In genomic region chr9:114562031-114562918, GRCm38 (mm10) we compare ENCODE assay signal across 9 mouse cellular contexts. TPM values are rescaled to one million over a fixed set of nuclear protein-coding genes. Genes with fewer than 3 reads are reported as not detected.
DNase-seq lines count a peak whose midpoint lies in the region; ATAC-seq and TF ChIP-seq lines count a peak whose summit lies in the region.
"Had no signal": no experiment of that assay in that cellular context is flagged by ENCODE, and none has a peak within 500 bp of the region (broad histone marks: within the 10 kb centered on the region; RNA-seq: fewer than 3 reads in every experiment).

No protein-coding gene starts in this region.

- peak overlapping the region; percentile 56 for H3K4me3 ChIP-seq in megakaryocyte, embryonic 14.5 days (replicated peaks)
- peak overlapping the region; percentile 58 for H3K4me3 ChIP-seq in limb, embryonic 15.5 days
- peak overlapping the region; percentile 59; the same call in 1 of the 2 replicates for H3K4me3 ChIP-seq in small intestine, adult 2 months (ENCODE audit: low read depth, low read length)

- H3K27me3 ChIP-seq in megakaryocyte, embryonic 14.5 days (replicated peaks) = peaks cover 95% of the 10 kb centered on the region
- peaks cover 59% of the 10 kb centered on the region for H3K27me3 ChIP-seq in limb, embryonic 15.5 days
- H3K27me3 ChIP-seq in small intestine, adult 2 months (ENCODE audit: control insufficient read depth, insufficient read depth, low read length) = peaks cover 69% of the 10 kb centered on the region

- peaks cover 27% of the 10 kb centered on the region for H3K4me1 ChIP-seq in megakaryocyte, embryonic 14.5 days
- H3K4me1 ChIP-seq in limb, embryonic 15.5 days = peaks cover 44% of the 10 kb centered on the region
- H3K4me1 ChIP-seq in small intestine, adult 2 months (ENCODE audit: control insufficient read depth, insufficient read depth, insufficient read length, low read length) = peaks cover 9% of the 10 kb centered on the region; the same call in 1 of the 2 replicates

- WGBS in limb, embryonic 15.5 days = under 1% methylated on average over 87 of the region's 101 CpGs
- WGBS in small intestine, adult 2 months = 1% methylated on average over 101 of the region's 101 CpGs

- H3K9me3 ChIP-seq in megakaryocyte, embryonic 14.5 days = peaks cover 10% of the 10 kb centered on the region
- H3K9me3 ChIP-seq in limb, embryonic 15.5 days = no peaks in the 10 kb centered on the region

- no peaks in the 10 kb centered on the region for H3K36me3 ChIP-seq in megakaryocyte, embryonic 14.5 days (replicated peaks; ENCODE audit: low read length)
- no peaks in the 10 kb centered on the region for H3K36me3 ChIP-seq in limb, embryonic 15.5 days
- no peaks in the 10 kb centered on the region for H3K36me3 ChIP-seq in small intestine, adult 2 months (ENCODE audit: control insufficient read depth, insufficient read depth, low read length)

- peak; percentile 16 for DNase-seq in adrenal gland, postnatal 10 days
- no peak for DNase-seq in adrenal gland, postnatal 4 days (ENCODE audit: low spot score in 2 of 2)
- DNase-seq in gastrocnemius, postnatal 4 days (ENCODE audit: low spot score in 2 of 2) = no peak
- DNase-seq in gastrocnemius, adult 8-10 months (ENCODE audit: low spot score in 2 of 2) = no peak

- no peak for TF ChIP-seq POLR2A in small intestine, adult 2 months (IDR thresholded peaks at IDR 0.05; ENCODE audit: low read depth, low read length)

- no peak for TF ChIP-seq CTCF in small intestine, adult 2 months (IDR thresholded peaks at IDR 0.05; ENCODE audit: extremely low read depth, insufficient read length, insufficient replicate concordance, low read depth, low read length)

- no peak for ATAC-seq in megakaryocyte, adult 5-6 weeks (ENCODE audit: poor library complexity, severe bottlenecking)
- ATAC-seq in limb, embryonic 15.5 days (ENCODE audit: insufficient number of reproducible peaks, low FRiP score, low TSS enrichment, low read depth) = no peak

- H3K9ac ChIP-seq in limb, embryonic 15.5 days = 0 out of 2 replicates have a peak overlapping the region, but pooled peaks have one; percentile 23

- no peak overlapping the region for H3K27ac ChIP-seq in limb, embryonic 15.5 days
- no peak overlapping the region for H3K27ac ChIP-seq in small intestine, adult 2 months (ENCODE audit: insufficient read depth, low read depth, low read length)

- peak overlapping the region; percentile 97 for H3K4me2 ChIP-seq in limb, embryonic 15.5 days

RNA-seq across cellular contexts. Expression of gene Trim71, which starts 1.9 kb away (rescaled TPM):
- total RNA-seq in adrenal gland, postnatal 10 days (2021) = under 1 TPM in 1 of 2 experiments, not detected in 1; 0.09 TPM
- total RNA-seq in adrenal gland, postnatal 4 days (2021) = under 1 TPM in 1 of 2 experiments, not detected in 1; 0.36 TPM
- polyA plus RNA-seq in megakaryocyte, embryonic 14.5 days (2012; ENCODE audit: insufficient read depth, low replicate concordance) = 0.28 TPM in 1 of 2 replicates, not detected in the other
- not detected in 2 replicates for total RNA-seq in megakaryocyte, adult 5-6 weeks (2015)
- total RNA-seq in megakaryocyte, adult 5-6 weeks (2017) = not detected in 2 replicates
- 0.24 and 0.27 TPM in 2 replicates for polyA plus RNA-seq in limb, embryonic 15.5 days (2015; fragmentation: Nextera tagmentation; extraction: Ambion mirVana)
- not detected in 2 replicates for polyA plus RNA-seq in small intestine, adult 2 months (2012; rRNA removed)
- under 1 TPM; 0.05 to 0.07 TPM for total RNA-seq in gastrocnemius, postnatal 4 days (2021)
- total RNA-seq in gastrocnemius, adult 8-10 months (2022) = not detected

RNA-seq across cellular contexts. Expression of gene C130032M10Rik, which starts 46.8 kb away (rescaled TPM):
- total RNA-seq in adrenal gland, postnatal 10 days (2021) = not detected
- total RNA-seq in adrenal gland, postnatal 4 days (2021) = not detected
- not detected in 2 replicates for polyA plus RNA-seq in megakaryocyte, embryonic 14.5 days (2012; ENCODE audit: insufficient read depth, low replicate concordance)
- total RNA-seq in megakaryocyte, adult 5-6 weeks (2015) = not detected in 2 replicates
- total RNA-seq in megakaryocyte, adult 5-6 weeks (2017) = not detected in 2 replicates
- polyA plus RNA-seq in limb, embryonic 15.5 days (2015; fragmentation: Nextera tagmentation; extraction: Ambion mirVana) = 5.5 and 6.6 TPM in 2 replicates
- not detected in 2 replicates for polyA plus RNA-seq in small intestine, adult 2 months (2012; rRNA removed)
- total RNA-seq in gastrocnemius, postnatal 4 days (2021) = not detected
- total RNA-seq in gastrocnemius, adult 8-10 months (2022) = not detected
- total RNA-seq: layer of hippocampus, postnatal 25 days had no signal

RNA-seq across cellular contexts. Expression of gene Ccr4, which starts 57.6 kb away (rescaled TPM):
- under 1 TPM in 1 of 2 experiments, not detected in 1; 0.09 TPM for total RNA-seq in adrenal gland, postnatal 10 days (2021)
- not detected for total RNA-seq in adrenal gland, postnatal 4 days (2021)
- polyA plus RNA-seq in megakaryocyte, embryonic 14.5 days (2012; ENCODE audit: insufficient read depth, low replicate concordance) = not detected in 2 replicates
- total RNA-seq in megakaryocyte, adult 5-6 weeks (2015) = 0.18 TPM in 1 of 2 replicates, not detected in the other
- 0.07 TPM in 1 of 2 replicates, not detected in the other for total RNA-seq in megakaryocyte, adult 5-6 weeks (2017)
- 4.5 and 5.7 TPM in 2 replicates for polyA plus RNA-seq in limb, embryonic 15.5 days (2015; fragmentation: Nextera tagmentation; extraction: Ambion mirVana)
- 0.60 and 1.1 TPM in 2 replicates for polyA plus RNA-seq in small intestine, adult 2 months (2012; rRNA removed)
- not detected for total RNA-seq in gastrocnemius, postnatal 4 days (2021)
- not detected for total RNA-seq in gastrocnemius, adult 8-10 months (2022)
- total RNA-seq: layer of hippocampus, postnatal 25 days had no signal
